Mouse (Mus musculus): ENCODE data around the gene Fam83g. TPM values are rescaled to one million over a fixed set of nuclear protein-coding genes. Genes with fewer than 3 reads are reported as not detected.
"Not testable (repeated sequence)": the region's sequence is repeated elsewhere in the genome, so short reads cannot be mapped to it uniquely, and the experiment has no call there.

The Fam83g gene
- under 1 TPM; 0.09 to 0.10 TPM for total RNA-seq (2021)
- long read RNA-seq, experiment 1, full-length matches to known transcripts, result 1 of 1 reads
- long read RNA-seq, experiment 1, partial matches to known transcripts, result 0 of 1 reads
- long read RNA-seq, experiment 1, other reads (novel, unspliced or antisense), result 0 of 1 reads
- long read RNA-seq, experiment 2, result 0 reads

DNA sequence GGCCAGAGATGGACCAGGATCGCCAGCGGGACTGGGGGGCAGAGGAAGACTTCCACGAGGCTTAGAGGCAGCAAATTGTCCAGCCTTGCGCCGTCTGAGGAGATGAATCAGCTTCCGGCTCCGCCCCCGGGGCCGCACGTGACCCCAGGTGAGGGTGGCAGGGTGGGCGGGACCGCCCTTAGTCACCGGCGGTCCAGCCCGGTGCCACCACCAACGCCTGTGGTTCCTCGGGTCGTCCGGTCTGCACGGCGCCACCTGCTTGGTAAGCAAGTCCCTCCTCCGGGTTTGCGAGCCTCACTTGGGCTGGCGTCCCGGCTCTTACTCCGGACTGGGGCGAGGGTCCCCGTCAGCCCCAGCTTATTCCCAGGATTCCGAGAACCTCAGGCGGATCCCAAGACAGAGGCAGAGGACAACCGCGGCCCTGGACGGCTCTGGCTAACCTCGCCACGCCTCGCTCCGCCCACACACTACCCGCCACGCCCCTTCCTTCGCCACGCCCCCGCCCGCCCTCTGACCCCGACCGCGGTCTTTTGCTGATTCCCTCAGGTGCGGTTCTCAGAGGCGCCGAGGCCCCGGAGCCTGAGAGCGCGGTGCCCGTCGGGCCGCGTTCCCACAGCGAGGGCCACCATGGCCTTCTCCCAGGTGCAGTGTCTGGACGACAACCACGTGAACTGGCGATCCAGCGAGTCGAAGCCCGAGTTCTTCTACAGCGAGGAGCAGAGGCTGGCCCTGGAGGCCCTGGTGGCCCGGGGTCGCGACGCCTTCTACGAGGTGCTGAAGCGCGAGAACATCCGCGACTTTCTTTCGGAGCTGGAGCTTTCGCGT lies at the start of gene Fam83g:
TSS of gene Fam83g (plus strand) at position 185 of the 825 bp plus-strand sequence.
- intact Hi-C loops (cut with DNase I; ENCODE audit: low total_unique reads), result no loop called here
- DNase-seq, result peak; percentile 38

DNA sequence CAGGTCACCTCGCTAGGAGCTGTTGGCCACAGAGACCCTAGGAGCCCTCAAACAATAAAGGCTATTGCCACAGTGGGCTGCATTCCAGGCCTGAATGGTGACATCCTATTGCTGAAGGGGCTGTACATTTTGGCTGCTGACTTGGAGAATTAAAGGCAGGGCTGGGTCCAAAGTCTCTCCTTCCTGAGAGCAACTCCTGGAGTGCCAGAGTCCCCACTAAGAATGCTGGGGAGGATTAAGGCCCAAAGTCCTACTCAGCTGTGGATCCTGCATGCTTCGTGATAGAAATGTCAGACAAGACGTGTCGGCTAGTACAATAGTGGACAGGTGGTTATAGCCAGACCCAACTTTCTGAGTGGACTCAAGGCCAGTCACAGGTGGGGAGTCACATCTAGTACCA lies 47.6 kb upstream of the Fam83g start:
- intact Hi-C loops (cut with DNase I; ENCODE audit: low total_unique reads), result loop anchor here (10.0 kb wide), 1 partner anchor 1772 kb away; no protein-coding TSS in a partner anchor
- not testable (repeated sequence) for DNase-seq

DNA sequence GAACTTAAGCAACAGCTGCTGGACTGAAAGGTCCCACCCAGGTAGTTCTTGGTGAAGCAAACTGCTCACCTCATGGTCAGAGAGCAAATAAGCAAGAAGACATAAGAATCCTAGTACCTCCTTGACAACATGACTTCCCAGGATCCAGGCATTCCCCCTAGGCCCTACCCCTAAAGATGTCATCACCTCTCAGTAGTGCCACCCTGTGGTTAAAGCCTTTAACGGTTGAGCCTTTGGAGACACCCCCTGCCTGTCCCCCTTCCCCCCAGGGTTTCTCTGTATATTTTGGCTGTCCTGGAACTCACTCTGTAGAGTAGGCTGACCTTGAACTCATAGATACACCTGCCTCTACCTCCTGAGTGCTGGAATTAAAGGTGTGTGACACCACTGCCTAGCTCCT lies 46.5 kb upstream of the Fam83g start:
- intact Hi-C loops (cut with DNase I; ENCODE audit: low total_unique reads), result loop anchor here (10.0 kb wide), 1 partner anchor 1773 kb away; no protein-coding TSS in a partner anchor
- DNase-seq, result no peak

DNA sequence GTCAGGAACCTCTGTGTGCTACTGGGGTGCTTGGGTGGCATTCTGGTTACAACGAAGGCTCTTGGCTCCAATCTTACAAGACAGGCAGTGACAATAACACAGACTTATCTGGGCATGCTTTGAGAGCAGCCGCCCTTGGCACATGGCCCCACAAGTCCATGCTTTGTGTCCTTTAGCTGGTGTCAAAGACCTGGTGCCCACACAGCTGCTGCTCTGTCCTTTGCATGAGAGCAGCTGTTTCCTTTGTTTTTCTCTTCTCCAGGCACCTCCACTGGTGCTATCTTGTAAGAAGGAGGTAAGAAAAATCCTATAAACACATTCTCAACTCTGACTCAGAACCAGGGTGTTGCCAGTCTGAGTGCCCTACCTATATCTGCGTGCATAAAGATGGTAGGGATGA lies 46.0 kb upstream of the Fam83g start:
- intact Hi-C loops (cut with DNase I; ENCODE audit: low total_unique reads), result loop anchor here (10.0 kb wide), 1 partner anchor 1773 kb away; no protein-coding TSS in a partner anchor
- no peak for DNase-seq

DNA sequence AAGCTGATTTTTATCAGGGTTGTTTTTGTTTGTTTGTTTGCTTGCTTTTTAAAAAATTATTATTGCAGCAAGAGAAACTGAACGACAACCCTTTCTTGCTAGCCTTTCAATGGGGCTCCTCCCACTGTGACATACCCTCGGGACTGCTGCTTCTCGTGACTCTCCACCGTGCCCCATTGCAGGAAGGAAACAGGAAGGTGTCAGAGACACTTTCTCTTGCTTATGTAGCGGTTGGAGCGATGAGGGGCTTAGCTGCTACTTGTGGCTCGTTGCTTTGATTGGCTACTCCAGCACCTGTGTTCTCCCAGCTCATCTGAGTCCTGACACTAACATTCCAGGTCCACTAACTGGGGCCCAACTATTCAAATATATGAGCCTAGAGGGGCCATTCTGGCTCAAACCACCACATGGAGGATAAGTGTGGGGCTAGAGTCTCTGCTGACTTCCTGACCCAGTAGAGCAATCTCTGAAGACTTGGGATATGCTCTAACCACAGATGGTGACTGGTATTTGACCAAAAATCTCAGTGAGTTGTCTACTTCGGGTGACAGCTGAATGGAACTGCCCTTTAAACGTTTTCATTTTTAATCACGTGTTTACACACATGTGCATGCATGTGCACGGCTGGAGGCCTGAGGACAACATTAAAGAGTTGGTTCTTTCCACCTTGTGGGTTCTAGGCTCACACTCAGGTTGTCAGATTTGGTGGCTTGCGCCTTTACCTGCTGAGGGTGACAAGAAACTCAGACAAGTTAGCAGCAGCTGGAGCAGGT lies 44.9 kb upstream of the Fam83g start:
- intact Hi-C loops (cut with DNase I; ENCODE audit: low total_unique reads), result loop anchor here (10.0 kb wide), 1 partner anchor 1774 kb away; no protein-coding TSS in a partner anchor
- no peak for DNase-seq

DNA sequence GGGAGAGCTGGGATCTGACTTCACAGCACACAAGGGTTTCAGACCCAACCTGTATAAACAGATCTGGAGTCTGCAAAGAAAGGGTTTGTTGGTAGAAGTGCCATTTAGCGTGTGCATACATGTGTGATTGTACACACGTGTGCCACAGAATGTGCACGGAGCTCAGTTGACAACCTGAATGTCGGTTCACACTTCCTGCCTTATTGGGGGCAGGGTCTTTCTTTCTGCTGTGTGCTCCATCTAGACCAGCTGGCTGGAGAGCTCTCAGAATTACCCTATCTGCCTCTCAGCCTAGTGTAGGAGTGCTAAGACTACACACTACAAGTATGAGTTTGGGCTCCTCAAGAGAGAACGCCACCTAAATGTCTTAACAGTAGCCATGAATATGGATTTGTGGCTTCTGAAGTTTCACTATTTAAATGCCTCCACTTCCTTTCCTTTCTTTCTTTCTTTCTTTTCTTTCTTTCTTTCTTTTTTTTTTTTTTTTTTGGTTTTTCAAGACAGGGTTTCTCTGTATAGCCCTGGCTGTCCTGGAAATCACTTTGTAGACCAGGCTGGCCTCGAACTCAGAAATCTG lies 44.2 kb upstream of the Fam83g start:
- DNase-seq, result no peak
- intact Hi-C loops (cut with DNase I; ENCODE audit: low total_unique reads), result loop anchor here (10.0 kb wide), 1 partner anchor 1775 kb away; no protein-coding TSS in a partner anchor

DNA sequence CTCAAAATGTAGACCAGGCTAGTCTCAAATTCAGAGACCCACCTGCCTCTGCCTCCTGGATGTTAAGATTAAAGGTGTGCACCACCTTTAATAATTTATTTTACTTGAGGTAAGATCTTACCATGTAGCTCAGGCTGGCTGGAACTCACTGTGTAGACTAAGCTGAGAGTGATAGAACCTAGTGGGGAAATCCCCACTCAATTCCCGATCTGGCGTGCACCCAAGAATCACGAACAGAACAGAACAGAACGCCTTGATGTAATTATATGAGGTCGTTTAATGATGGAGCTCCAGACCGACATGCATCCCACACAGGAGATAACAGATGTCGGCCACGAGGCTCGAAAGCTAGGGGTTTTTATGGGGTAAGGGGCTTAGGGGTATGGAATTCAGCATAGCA lies 43.3 kb upstream of the Fam83g start:
- DNase-seq; intact Hi-C loops (cut with DNase I; ENCODE audit: low total_unique reads): not testable (repeated sequence)

DNA sequence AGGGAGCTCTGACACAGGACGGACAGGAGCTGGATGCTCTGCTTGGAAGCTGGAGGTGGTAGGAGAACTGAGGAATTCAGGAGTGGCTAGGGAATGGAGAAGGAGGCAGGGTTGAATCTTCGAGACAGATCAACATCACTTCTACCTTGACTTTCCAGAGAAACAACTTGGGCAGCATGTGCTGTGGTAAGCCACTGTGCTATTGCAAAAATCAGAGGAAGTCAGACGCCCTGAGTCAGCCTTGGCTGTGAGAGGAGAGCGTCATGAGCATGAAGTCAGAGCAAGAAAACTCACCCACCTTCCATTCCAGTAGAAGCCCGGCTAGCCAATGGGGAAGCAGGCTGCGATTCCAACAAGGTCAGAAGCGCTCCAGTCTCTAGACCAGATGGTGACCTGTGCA lies 41.8 kb upstream of the Fam83g start:
- intact Hi-C loops (cut with DNase I; ENCODE audit: low total_unique reads), result no loop called here

DNA sequence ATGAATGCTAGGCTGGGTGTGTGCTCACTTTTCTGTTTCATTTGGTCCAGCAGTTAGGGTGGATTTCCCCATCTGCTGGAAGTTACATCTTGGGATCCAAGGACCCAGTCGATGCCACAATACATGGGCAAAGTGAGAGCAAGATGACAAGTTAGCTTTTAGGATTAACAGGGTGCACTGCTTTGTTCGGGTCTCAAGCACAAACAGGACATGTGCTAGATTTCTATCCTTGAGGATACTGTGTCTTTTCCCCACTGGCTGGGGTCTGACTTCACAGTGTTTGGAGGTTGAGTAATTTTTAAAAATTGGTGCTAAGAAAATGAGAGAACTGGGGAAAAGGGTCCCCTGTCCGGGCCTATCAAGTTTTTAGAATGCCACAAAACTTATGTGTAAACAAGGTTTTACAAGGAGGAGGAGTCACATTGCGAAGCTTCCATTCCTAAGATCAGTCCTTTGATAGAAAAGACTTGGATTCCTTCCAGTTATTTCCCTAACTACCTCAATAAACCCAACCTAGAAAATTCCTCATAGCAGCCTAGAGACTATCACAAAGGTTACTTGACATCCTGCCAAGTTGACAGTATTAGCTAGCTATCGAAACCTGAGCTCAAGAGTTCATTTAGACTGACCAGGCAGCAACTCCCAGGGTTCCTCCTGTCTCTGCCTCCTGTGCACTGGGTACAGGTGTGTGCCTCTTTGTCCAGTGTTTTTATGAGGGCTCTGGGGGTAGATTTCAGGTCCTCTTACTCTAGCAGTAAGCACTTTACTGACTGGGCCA lies 40.5 kb upstream of the Fam83g start:
- intact Hi-C loops (cut with DNase I; ENCODE audit: low total_unique reads), result no loop called here
- DNase-seq, result no peak

More for the DNA sequence above, 41.8 kb upstream of the Fam83g start:
- no peak for DNase-seq

DNA sequence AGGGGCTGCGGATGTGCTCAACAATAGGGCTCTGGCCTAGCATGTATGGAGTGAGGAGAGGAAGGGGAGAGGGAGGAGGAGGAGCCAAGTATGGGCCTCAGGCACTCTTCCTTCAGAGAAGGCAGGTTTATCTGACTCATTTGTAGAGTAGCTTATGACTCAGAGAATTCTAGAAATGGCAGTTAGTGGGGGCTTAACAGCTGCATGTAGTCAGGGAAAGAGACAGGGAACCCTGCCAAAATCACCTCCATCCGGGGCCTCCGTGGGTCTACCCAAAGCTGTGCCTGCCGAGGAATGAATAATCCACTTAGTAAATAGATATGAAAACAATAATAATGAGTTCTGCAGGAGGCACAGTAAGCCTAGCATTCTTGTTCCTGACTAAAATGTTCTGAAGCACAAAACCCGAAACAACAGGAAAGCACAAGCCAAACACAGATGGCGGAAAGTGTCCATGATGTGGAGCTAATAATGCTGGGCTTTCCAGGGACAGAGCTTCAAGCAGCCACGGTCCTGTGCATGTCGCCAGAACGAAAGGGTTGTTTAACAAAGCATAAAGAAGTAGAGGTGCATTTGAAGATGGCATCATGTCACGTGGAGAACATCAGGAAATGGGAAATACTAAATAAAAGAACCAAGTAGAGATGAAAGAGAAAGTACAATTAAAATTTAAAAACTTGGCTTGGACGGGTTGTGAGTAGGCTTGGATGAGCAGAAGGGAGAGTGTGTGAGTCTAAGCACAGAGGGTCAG lies 39.1 kb upstream of the Fam83g start:
- peak; percentile 47 for DNase-seq
- intact Hi-C loops (cut with DNase I; ENCODE audit: low total_unique reads), result no loop called here

DNA sequence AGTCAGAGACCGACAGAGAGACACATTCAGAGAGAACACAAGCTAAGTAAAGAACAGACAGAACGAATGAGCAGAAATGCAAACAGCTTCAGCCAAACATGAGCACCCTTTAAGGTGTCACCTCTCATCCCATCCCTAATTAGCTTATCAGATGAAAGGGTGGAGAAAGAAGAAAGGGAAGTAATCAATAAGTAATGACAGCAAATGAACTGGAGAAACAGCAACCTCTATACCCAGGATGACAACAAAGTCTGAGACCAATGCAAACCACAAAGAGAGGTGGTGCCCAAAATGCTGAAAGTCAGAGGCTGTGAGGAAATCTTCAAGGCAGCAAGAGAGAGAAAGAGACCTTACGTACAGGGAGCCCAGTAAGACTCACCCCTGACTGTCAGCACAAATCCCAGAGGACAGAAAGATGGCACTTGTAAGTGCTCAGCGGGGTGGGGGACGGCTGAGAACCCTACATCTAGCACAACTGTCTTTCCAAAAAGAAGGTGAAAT lies 38.5 kb upstream of the Fam83g start:
- intact Hi-C loops (cut with DNase I; ENCODE audit: low total_unique reads), result no loop called here
- no peak for DNase-seq

DNA sequence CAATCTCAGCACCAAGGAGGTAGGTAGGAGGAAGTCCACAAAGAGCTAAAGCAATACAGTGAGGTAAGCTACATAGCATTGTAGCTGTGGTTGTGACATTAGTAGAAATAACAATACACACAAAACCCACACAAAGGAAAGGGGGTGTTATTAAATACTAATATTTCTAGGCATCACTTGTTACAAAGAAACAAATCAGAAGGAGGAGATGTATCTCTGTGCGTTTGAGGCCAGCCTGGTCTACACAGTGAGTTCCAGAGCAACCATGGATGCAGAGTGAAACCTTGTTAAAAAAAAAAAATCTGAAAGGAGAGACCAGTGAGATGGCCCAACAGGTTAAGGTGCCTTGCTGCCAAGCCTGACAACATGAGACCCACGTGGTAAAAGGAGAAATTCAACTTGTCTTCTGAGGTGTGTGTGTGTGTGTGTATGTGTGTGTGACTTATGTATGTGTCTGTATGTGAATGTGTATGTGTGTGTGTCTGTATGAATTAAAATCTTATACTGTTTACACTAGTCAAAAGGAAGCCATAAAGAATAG lies 37.3 kb upstream of the Fam83g start:
- intact Hi-C loops (cut with DNase I; ENCODE audit: low total_unique reads), result no loop called here
- no peak for DNase-seq

DNA sequence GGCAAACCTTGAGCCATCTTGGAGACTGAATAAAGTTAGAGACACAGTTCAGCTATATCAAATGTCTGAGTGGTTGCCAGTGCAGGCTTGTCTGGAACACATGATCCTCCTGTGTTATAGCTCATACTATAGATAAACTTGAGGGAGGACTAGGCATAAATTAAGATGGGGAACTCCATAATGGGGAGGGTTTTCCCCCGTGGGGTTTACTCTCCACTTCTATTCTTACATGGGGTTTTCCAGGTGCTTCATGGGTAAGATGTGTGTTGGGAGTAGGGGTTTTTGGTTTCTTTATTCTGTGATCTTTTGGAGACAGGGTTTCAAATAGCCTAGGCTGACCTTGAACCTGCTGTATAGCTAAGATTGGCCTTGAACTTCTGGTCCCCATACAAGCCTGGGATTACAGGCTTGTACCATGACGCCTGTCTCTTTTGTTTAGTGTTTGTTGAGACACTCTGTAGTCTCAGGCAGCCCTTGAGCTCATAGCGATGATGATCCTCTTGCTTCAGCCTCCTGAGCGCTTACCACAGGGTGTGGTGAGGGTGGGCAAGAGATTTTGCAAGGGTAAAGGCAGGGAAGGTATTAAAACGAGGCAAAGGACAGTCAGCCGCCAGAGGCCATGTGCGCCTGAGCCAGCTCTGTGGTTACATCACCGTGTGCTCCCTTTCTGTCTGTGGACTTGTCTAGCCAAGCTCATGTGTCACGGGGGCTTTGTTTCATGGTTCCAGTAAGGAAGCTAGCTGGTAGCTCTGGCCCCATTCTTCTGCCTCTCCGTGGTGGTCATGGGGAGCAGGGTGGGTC lies 36.6 kb upstream of the Fam83g start:
- intact Hi-C loops (cut with DNase I; ENCODE audit: low total_unique reads), result no loop called here
- no peak for DNase-seq

DNA sequence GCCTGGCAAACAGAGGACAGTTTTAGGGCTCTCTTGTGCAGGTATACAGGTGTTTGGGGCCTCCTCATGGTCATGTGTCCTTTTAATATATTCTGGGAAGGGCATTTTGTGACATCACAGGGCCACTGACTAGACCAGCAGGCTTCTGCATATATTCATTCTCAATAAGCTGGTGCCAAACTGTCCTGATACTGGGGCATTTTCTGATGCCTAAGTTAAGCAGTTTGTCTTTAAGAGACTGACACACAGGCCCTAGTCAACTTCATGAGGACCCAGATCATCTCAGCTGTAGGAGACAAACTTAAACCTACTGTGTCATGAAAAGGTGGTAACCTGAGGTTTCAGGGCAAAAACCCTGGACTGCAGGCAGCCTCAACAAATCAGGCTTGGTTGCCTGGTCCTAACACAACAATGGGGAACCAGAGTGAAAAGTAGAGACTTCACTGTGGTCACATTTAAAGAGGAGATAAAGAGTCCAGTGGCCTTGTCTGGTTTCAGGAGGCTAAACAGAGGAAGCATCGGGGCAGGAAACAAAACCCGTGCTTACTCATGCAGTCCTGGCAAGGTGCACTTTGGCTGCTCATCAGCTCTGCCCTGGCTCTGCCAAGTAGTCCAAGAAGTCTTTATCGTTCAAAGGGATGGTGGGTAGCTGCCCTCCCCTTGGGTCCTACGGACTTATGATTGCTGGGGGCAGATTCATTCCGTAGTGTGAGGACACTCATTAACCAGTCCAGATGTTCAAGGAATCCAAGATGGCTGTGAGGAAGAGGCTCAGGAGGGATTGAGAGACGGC lies 35.7 kb upstream of the Fam83g start:
- DNase-seq, result no peak
- intact Hi-C loops (cut with DNase I; ENCODE audit: low total_unique reads), result no loop called here

DNA sequence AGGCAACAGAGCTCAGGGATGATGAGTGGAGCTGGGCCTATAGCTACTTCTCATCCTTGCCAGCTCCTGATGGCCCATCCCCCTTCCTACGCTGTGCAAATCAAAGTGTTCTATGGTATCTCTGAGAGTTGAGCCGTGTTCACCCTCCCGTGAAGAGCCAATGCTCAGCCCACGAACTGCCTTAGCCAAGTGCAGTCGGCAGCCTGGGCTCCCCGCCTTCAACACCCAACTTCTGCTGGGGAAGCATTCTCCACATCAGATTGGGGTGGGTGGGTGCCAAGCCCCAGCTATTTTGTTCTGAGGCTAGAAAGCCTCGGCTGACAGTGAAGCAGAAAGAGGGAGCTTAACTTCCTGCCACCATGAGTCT lies 35.2 kb upstream of the Fam83g start:
- intact Hi-C loops (cut with DNase I; ENCODE audit: low total_unique reads), result no loop called here
- no peak for DNase-seq

DNA sequence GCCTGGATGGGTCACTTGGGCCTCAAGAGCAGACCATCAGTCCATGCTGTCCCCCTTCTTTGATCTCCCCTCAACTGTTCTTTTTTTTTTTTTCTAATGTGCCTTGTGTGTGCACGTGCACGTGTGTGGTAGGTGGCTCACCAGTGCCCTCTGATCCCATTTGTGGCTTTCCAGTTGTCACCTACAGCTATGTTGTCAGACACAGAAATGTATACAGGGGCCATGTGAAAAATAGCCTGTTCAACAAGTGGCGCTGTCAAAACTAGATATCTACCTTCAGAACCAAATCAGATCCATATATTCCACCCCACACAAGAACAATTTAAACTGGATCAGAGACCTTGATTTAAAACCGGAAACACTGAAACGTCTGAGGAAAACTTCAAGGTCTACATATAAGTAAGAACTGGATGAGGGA lies 34.7 kb upstream of the Fam83g start:
- no peak for DNase-seq
- intact Hi-C loops (cut with DNase I; ENCODE audit: low total_unique reads), result no loop called here
